Mouse (Mus musculus) heart, adult 8-10 months (tissue): Measurements from ENCODE around the gene Elavl3. TPM values are rescaled to one million over a fixed set of nuclear protein-coding genes. Genes with fewer than 3 reads are reported as not detected.
"Not testable (repeated sequence)": the region's sequence is repeated elsewhere in the genome, so short reads cannot be mapped to it uniquely, and the experiment has no call there.

Experiments
- DNase-seq: peaks from one replicate; pipeline ENCODE4 v3.0.0; 2022; ENCODE audit warnings: low spot score
- total RNA-seq, 4 experiments: library from RNA; stranded (reverse); gene quantifications; 2 replicates each; pipeline ENCODE4 v1.2.4; 2022

The Elavl3 gene
- under 1 TPM; 0.08 to 0.25 (median 0.11) TPM for total RNA-seq

DNA sequence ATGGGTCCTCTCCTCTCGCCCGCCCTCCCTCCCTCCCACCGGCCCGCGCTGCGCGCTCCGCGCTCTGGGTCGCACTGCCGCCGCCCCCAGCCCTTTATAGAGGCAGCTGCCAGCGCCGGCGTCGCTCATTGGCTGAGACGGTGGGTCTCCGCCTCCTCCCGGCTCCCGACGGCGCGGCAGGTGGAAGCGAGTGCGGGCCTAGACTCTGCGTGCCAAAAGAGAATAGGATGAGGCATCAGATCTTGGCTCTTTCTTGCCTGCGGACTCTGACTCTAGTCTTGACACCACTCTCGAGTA is at the start of gene Elavl3:
TSS of gene Elavl3 (minus strand) at position 66 of the 297 bp plus-strand sequence.
- DNase-seq = no peak

DNA sequence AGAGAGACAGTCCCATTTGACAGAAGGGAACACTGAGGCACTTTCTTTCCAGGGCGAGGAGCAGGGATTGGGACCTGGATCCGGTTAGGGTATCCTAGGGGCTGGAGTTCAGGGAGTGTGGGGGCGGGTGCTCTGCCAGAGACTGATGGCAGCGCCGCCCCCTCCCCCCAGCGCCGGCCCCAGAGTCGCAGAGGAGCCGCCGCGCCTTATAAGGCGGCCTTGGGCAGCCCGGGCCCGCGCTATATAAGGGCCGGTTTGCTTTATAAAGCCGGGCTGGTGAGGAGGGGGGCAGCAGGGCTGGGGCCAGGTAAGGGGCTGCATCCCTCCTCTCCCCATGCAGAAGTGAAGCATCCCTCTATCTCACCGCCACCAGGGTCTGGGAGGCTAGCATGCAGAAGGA is 48.1 kb upstream of the Elavl3 start:
- DNase-seq = no peak

GRCm38 (mm10) chr9:22098993-22099696 is 47.3 kb upstream of the Elavl3 start, which contains the start of gene Cnn1:
Cnn1 (plus strand) TSS chr9:22099216.
- DNase-seq = no peak

DNA sequence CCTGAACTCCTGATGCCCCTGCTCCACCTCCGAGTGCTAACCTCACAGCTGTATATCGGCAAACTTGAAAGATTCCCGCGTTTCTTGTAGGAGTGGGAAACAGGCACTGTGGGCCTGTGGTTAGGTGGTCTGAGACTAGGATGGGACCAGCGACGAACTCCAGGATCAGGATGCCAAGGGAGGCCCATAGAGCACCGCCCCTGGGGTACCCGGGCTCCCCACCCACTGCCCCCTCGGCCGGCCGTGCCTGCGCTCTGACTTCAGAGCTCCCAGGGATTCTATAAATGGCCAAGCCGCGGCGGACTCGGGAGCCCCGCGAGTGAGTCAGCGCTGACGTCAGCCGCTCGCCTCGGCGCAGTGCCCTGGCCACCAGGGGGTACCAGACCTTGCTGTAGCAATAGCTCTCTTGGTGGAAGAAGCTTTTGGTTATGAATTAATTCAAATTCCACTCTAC is 44.1 kb upstream of the Elavl3 start:
- DNase-seq = peak; percentile 82

GRCm38 (mm10) chr9:22092746-22093145 is 40.9 kb upstream of the Elavl3 start:
- DNase-seq = no peak

DNA sequence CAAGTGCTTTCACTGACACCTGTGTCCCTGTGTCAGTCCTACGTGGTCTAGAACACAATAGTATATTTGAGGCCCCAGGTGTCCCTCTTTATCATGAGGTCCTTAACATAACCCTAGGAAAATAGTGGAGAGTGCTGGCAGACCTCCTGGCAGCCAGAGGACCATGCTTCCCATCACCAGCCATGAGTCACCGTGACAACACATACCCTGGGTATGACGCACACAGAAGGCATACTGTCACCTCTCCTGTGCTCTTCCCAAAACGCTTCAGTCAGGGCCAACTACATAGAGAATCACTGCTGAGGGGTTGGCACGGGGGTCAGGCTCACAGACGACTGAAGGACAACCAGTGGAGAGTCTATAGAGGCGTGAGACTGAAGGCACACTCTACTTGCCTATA is 38.2 kb upstream of the Elavl3 start:
- no peak for DNase-seq

DNA sequence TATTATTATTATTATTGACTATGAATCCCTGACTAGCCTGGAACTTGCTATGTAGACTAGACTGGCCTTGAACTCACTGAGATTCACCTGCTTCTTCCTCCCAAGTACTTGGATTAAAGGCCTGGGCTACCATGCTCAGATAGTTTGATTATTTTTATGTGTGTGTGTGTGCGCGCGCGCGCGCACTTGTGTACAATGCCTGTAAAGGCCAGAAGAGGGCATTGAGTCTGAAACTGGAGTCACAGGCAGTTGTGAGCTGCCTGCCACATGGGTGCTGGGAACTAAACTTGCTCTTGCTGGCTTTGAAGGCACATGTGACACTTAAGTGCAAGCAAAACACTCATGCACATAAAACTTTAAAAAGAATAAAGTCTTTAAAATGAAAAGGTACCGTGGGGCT is 37.5 kb upstream of the Elavl3 start:
- no peak for DNase-seq

- no peak for DNase-seq
Measured at GRCm38 (mm10) chr9:22087034-22087618, 35.3 kb upstream of the Elavl3 start.

DNA sequence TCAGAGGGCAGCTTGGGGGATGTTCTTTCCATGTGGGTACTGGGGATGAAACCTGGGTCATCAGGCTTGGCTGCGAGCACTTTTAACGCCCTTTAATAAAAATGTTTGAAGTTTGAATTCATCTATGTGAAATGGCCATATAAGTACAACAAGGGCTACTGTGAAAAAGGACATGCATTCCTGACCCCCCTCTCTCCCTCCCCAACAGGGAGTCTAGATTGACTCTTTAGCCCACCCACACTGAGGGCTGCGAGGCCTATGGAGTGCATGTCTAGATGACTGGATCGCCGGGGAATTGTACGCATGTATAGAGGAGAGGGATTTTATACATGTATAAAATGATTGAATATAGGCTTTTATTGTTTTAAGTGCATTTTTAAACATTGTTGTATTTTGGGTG is 34.2 kb upstream of the Elavl3 start:
- DNase-seq = no peak

DNA sequence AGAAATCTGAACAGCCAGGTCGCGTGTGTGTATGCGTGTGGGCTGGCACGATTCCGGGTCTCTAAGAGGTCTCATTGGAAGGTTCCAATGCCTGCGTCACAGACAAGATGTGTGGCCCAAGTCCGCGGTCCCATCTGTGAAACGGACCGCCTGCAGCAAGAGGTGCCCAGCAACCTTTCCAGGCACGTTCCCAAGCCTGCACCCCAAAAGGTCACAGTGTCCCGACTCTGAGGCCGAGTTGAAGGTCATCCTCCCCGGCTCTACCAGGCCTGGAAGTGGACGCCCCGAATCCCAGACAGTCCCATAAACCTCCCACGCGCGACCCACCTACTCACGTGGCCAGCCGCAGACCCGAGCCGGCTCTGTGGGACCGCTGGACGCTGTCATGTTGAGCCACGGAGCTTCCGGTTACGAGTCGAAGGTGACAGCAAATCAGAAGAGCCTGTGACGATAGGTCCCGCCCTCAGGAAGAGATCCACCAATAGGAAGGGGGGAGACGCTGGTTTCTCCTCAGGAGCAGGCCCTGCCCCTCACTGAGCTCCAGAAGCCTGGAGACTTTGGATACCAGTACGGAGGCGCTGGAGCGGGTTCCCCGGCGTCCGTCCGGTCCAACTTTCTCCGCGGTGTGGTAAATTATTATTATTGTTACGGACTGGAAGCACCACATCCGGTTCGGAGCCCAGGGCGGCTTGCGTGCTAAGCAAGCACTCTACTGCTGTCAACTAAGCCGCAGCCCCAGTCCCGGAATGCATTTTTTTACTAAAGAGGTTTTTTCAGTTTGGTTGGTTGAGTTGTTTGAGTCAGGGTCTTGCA is 33.4 kb upstream of the Elavl3 start, which contains the start of gene Ecsit:
TSS of gene Ecsit (minus strand) at position 417 of the 813 bp plus-strand sequence.
- peak; percentile 96 for DNase-seq

GRCm38 (mm10) chr9:22084667-22085021 is 32.8 kb upstream of the Elavl3 start:
- DNase-seq = no peak

DNA sequence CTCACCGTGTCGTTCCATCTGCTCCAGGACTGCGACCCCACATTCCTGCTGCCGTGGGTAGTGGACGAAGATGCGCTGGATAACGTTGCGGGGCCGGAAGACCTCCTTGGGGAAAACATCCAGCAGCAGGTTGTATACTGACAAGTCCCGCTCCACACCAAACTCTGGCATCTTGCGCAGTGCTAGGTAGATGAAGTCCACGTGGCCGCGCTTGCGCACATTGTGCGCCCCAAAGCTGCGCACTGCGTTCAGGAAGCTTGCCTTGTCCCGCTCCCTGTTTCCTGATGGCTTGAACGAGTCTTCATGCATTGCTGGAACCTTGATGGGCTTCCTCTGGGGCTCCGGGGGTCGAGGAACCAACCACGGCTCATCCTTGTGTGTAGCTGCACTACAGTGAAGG is 24.4 kb upstream of the Elavl3 start:
- DNase-seq = no peak

GRCm38 (mm10) chr9:22075778-22076177 is 24.0 kb upstream of the Elavl3 start:
- not testable (repeated sequence) for DNase-seq

GRCm38 (mm10) chr9:22072276-22072675 is 20.5 kb upstream of the Elavl3 start:
- DNase-seq = no peak

GRCm38 (mm10) chr9:22070791-22071573 is 19.2 kb upstream of the Elavl3 start, which contains the start of the genes Gm49318 and Zfp653:
Gm49318 (minus strand) TSS chr9:22071259.
Zfp653 (minus strand) TSS chr9:22071376.
- peak; percentile 95 for DNase-seq

- no peak for DNase-seq
Measured at GRCm38 (mm10) chr9:22069881-22070553, 18.2 kb upstream of the Elavl3 start.

- no peak for DNase-seq
Measured at GRCm38 (mm10) chr9:22067195-22067594, 15.4 kb upstream of the Elavl3 start.

DNA sequence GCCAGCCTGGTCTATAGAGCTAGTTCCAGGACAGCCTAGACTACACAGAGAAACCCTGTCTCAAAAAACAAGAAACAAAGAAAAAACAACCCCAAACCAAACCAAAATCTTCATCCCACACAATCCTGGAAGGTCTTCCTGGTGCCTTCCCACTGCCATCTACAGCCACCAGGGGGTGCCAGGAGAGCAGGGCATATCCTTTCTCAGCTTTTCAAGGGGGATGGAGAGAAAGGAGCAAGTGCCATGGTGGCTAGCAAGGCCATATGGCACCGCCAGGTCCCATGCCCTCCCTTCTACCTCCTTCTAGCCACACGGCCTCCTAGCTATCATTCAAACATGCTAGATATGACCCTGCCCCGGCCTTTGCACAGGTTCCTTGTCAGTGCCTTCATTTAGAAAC is 14.6 kb upstream of the Elavl3 start:
- peak; percentile 31 for DNase-seq

GRCm38 (mm10) chr9:22065642-22066041 is 13.8 kb upstream of the Elavl3 start:
- DNase-seq = no peak

DNA sequence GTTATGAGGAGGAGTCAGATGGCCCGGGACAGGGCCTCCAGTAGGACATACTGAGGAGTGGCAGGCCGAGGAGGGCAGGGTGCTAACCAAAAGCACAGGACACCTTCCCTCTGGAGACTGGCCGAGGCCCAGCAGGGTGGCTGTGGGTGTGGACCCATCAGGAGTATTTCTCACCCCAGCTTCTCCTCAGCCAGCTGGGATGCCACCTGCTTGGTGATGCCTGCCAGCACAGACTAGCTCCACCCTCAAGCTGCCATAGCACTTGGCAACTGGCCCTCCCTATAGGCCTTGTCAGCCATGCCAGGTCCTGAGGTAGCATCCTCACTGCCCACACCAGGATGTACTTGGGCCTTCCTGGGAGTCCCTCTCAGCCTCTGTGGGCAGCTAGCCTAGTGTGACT is 12.5 kb upstream of the Elavl3 start:
- DNase-seq = no peak

- DNase-seq = no peak
Measured at GRCm38 (mm10) chr9:22061339-22061738, 9.5 kb upstream of the Elavl3 start.
